Mouse (Mus musculus) right cerebral cortex, postnatal 10 days (tissue): ENCODE data around the gene Tfap4.

Experiments used
- DNase-seq, 2 experiments: peaks; one replicate each; pipeline ENCODE4 v3.0.0; 2021; ENCODE audit warnings: low spot score in 2 of 2

Gene Tfap4

GRCm38 (mm10) chr16:4520673-4521072, 39.0 kb downstream of the Tfap4 start:
- no peak for DNase-seq

DNA sequence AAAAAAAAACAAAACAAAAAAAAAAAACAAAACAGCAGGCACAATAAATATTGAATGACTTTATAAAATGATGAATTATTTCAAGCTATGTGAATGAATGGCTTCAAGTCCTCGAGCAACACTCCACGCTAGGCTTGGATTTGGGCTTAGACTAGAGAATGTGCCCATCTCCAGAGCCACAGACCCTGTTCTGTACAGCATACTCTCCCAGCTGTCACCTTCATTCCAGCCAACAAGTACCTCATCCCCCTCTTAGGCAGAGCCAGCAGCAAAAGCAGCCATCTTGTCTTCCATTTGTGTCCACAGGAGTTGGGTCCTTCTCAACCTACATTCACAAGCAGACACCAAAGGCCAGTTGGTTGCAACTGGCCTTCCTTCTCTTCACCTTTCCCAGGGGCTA, 39.8 kb downstream of the Tfap4 start:
- DNase-seq: no peak

DNA sequence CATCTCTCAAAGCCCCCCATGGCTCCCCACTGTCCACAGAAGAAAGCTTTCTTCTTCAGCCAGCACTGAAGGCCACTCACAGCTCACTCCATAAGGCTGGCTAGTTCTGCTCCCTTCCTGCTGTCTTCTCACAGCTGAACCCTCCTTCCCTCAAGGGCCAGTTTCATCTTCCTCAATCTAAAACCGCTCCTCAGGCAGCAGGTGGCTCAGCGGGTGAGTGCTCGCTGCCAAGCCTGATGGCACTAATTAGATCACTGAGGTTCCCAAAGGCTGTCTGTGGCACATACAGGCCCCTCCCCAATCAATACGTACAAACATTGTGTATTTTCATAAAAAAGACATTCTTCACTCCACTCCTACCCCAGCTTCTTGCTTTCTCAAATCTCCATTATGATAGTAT, 40.5 kb downstream of the Tfap4 start:
- DNase-seq: peak in 1 of 2 experiments; percentile 29

- no peak for DNase-seq
Observed at GRCm38 (mm10) chr16:4517906-4518305, 41.7 kb downstream of the Tfap4 start.

GRCm38 (mm10) chr16:4514383-4514782, 45.3 kb downstream of the Tfap4 start:
- no peak for DNase-seq

DNA sequence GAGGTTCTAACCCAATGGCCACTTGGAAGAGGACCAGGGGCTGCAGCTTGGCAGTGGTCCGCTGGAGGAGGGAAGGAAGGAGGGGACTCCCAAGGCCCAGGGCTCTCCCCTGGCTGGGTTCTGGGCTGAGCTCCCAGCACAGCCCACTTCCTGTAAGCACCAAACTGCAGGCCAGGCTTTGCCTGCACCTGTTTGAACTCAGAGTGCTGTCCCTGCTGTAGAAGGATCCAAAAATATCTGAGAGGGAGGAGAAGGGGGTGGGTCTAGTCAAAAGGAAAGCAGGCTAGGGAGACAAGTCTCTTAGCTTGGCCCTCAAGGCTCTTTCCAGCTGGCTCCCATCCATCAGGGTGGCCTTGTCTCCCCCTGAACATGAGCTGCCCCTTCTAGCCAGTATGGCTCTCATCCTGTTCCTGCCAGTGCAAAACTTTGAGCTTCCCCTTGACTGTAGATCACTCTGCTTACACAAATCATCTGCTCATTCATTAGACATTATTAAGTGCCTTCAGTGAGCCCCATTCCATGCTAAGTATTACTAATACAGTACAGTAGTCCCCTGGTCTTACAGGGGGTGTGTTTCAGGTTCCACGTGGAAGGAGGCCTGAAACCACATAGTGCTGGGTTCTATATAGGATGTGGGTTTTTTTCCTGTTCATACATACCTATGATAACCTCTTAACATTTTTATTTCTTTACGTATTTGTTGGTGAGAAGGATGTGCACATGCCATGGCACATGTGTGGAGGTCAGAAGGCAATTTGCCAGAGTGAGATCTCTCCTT, 46.8 kb downstream of the Tfap4 start:
- peak; percentile 68 to 73 for DNase-seq

- no peak for DNase-seq
Observed at GRCm38 (mm10) chr16:4511371-4511770, 48.3 kb downstream of the Tfap4 start.

DNA sequence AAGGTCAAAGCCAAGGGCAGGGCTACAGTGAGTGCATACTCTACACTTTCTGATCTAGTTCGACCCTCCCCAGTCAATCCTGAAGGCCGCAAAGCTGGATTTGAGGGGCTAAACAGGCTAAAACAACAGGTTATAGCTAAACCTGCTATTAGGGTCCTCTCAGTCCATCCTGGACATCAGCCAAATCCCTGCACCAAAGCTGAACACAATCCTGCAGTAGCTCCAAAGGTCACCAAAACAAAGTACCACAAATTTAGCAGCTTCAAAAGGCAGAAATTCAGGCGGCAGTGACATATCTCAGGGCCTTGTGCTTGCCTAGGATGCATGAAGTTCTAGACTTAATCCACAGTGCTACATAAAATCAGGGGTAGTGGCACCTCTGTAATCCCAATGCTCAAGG, 53.5 kb downstream of the Tfap4 start:
- no peak for DNase-seq

DNA sequence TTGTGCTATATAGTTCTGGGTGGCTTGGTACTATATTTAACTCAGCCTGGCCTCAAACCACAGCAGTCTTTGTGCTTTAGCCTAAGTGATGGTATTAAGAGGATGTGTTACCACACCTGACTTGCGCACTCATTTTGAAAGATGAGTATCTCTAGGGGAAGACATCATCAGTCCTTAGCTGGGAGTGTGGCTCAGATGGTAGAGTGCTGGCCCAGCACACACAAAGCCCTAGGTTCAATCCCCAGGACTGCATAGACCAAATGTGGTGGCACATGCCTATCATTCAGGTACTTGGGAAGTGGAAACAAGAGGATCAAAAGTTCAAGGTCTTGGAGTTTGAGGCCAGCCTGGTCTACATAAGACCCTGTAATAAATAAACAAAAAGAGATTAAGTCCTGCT, 56.2 kb downstream of the Tfap4 start:
- no peak for DNase-seq

DNA sequence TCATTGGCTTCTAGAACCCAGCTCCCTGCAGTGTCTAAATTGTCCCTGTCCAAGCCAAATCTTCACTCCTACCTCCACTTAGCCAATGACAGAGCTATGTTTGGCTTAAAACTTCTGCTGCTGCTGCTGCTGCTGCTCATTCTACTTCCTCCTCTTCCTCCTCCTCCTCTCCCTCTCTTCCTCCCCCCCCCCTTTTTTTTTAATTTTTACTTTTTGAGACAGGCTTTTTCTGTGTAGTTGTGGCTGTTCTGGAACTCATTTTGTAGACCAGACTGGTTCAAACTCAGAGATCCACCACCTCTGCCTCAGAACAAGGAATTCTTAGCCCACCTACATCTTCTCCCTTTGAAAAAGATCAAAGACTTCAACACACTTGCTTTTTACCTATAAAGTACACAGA, 57.1 kb downstream of the Tfap4 start:
- no peak for DNase-seq

DNA sequence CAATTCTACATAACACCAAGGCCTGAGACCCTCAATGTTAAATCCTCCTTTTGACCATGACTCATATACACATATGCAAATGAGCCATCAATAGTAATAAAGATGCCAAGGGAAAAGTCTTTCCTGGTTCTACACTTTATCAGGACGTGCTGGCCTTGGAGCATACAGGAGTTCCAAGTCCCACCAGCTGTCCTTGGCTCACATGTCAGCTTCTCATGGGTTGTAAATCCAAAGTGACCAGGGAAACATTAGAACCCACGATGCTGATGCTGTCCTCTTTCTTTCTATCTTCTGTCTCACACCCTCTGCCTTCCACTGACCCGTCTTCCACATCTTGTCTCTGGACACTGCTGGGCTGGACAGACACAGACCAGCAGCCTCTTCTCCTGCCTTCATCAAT, 58.0 kb downstream of the Tfap4 start:
- DNase-seq: no peak

- no peak for DNase-seq
Observed at GRCm38 (mm10) chr16:4500598-4501385, 58.9 kb downstream of the Tfap4 start.

DNA sequence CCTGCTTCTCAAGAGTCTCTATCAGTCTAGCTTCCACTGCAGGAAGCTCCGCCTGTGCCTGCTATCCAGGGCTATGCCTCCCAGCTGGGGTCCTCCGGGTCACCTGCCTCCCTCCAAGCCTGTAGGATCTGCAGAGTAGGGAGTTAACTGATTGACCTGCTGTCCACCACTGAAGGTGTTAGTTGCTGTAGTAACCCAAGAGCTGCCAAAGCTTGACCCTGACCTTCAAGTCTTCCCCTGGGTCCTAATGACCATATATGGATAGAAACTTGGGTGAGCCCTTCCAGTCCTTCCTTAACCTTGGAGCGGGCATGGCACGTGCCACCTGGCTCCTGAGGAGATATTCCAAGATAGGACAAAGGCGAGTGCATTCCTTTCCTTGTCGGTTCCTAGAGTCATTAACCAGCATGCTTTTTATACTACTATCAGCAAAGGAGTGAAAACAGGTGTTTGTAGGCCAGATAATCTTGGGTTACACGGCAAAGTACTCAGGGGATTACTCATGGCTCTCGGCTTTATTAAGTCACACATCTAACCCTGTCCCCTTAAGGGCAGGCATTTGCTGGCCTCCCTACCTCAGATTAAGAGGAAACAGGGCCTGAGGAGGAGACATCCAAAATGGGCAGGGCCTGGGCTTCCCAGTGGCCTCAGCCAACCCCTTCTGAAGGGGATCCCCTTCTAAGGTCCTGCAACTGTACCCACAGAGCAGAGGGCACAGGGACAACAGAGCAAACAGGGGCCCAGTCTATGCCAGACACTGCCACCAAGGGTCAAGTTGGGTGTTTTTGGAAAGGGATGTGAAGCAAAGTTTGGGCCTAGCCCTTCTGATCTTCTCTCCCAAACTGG, 61.7 kb downstream of the Tfap4 start:
- DNase-seq: no peak

DNA sequence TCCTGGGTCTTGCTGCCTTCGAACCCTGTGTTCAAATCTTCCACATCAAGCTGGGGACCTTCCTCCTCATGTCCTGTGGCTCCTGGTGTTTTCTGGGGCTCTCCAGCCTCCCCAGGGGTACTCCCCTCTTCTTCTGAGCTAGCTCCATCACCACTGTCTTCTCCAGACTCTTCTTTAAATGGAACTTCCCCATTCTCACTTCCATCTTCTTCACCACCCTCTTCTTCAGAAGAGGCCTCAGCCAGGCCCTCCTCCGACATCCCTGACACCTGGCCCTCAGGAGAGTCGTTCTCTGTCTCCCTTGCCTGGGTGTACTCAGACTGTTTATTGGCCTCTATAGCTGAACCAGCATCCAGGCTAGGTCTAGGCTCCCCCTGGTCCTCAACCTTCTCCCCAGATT, 63.2 kb downstream of the Tfap4 start:
- DNase-seq: no peak

DNA sequence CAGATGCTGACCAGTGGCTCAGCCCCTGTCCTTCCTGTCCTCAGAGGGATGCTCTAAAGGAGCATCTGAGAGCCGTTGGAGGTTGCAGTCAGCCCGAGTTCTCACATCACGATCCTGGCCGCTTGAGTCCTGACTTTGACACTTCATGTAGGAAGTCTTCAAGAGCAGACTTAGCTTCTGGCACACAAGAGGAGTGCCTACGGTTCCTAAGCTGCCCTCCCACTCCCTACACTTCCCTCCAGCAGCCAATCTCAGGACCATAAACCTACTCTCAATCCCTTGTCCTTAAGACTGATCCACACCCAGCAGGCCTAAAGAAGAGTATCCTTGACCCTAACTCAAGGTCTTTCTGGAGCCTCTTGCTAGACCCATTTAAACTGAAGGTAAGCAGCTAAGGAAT, 63.8 kb downstream of the Tfap4 start:
- peak; percentile 44 to 62 for DNase-seq
